Mouse (Mus musculus): ENCODE data around the gene Pfkfb2. TPM values are rescaled to one million over a fixed set of nuclear protein-coding genes. Genes with fewer than 3 reads are reported as not detected.

Pfkfb2 gene
- total and polyA plus RNA-seq, 3 experiments, result 13.6 to 13.9 TPM; not detected in 1

- TF ChIP-seq SMC3 (IDR thresholded peaks at IDR 0.05; ENCODE audit: low read depth, low read length), result no peak
- no peak for TF ChIP-seq CHD1 (IDR thresholded peaks at IDR 0.05; ENCODE audit: low read depth, low read length)
- TF ChIP-seq NELFE (IDR thresholded peaks at IDR 0.05; ENCODE audit: low read depth, low read length), result no peak
- no peak for TF ChIP-seq ETS1 (IDR thresholded peaks at IDR 0.05; ENCODE audit: low read depth, low read length)
- no peak for TF ChIP-seq RCOR1 (IDR thresholded peaks at IDR 0.05; ENCODE audit: low read depth, low read length)
- TF ChIP-seq RAD21 (IDR thresholded peaks at IDR 0.05; ENCODE audit: low read depth, low read length), result no peak
- H3K27ac ChIP-seq (ENCODE audit: control insufficient read depth, low read depth, low read length), result no peak overlapping the region
- no peak overlapping the region for H3K4me3 ChIP-seq (ENCODE audit: control insufficient read depth in 1 of 2, insufficient read depth in 1 of 2, low read depth in 2 of 2, low read length in 2 of 2)
- H3K9ac ChIP-seq (ENCODE audit: control insufficient read depth, low read depth, low read length, poor library complexity, severe bottlenecking), result no peak overlapping the region
- peaks cover 0 to 3% of the 10 kb centered on the region in 2 experiments; a peak in 1 of 4 replicates for H3K4me1 ChIP-seq (ENCODE audit: control insufficient read depth in 1 of 2, insufficient read depth in 2 of 2, low read length in 2 of 2)
- H3K9me3 ChIP-seq (replicated peaks; ENCODE audit: insufficient read depth, low read length), result no peaks in the 10 kb centered on the region
- no peak for DNase-seq (ENCODE audit: low read depth, low spot score)
- peaks cover 0 to 4% of the 10 kb centered on the region in 2 experiments; a peak in 2 of 4 replicates for H3K36me3 ChIP-seq (ENCODE audit: control insufficient read depth in 1 of 2, insufficient read depth in 2 of 2, low read length in 2 of 2)
- H3K27me3 ChIP-seq (ENCODE audit: control insufficient read depth in 1 of 2, insufficient read depth in 2 of 2, low read length in 2 of 2), result no peaks in the 10 kb centered on the region
- H3K79me2 ChIP-seq (ENCODE audit: control insufficient read depth, insufficient read depth, low read length, poor library complexity), result no peaks in the 10 kb centered on the region
Measured at GRCm38 (mm10) chr1:130703613-130704012, 25.4 kb downstream of the Pfkfb2 start.

- H3K4me3 ChIP-seq (ENCODE audit: control insufficient read depth in 1 of 2, insufficient read depth in 1 of 2, low read depth in 2 of 2, low read length in 2 of 2), result no peak overlapping the region
- no peak overlapping the region for H3K27ac ChIP-seq (ENCODE audit: control insufficient read depth, low read depth, low read length)
- peaks cover 0 to 3% of the 10 kb centered on the region in 2 experiments; a peak in 1 of 4 replicates for H3K4me1 ChIP-seq (ENCODE audit: control insufficient read depth in 1 of 2, insufficient read depth in 2 of 2, low read length in 2 of 2)
- no peak for DNase-seq (ENCODE audit: low read depth, low spot score)
- H3K27me3 ChIP-seq (ENCODE audit: control insufficient read depth in 1 of 2, insufficient read depth in 2 of 2, low read length in 2 of 2), result no peaks in the 10 kb centered on the region
- H3K79me2 ChIP-seq (ENCODE audit: control insufficient read depth, insufficient read depth, low read length, poor library complexity), result no peaks in the 10 kb centered on the region
- H3K9ac ChIP-seq (ENCODE audit: control insufficient read depth, low read depth, low read length, poor library complexity, severe bottlenecking), result no peak overlapping the region
- peaks cover 0 to 7% of the 10 kb centered on the region in 2 experiments; a peak in 2 of 4 replicates for H3K36me3 ChIP-seq (ENCODE audit: control insufficient read depth in 1 of 2, insufficient read depth in 2 of 2, low read length in 2 of 2)
- H3K9me3 ChIP-seq (replicated peaks; ENCODE audit: insufficient read depth, low read length), result no peaks in the 10 kb centered on the region
- no peak for TF ChIP-seq MAX (IDR thresholded peaks at IDR 0.05; ENCODE audit: low read length)
- TF ChIP-seq HCFC1 (IDR thresholded peaks at IDR 0.05; ENCODE audit: low read depth, low read length), result no peak
- TF ChIP-seq ZNF384 (IDR thresholded peaks at IDR 0.05; ENCODE audit: low read depth, low read length), result no peak
- TF ChIP-seq CHD2 (IDR thresholded peaks at IDR 0.05; ENCODE audit: low read length), result no peak
- TF ChIP-seq MYC (IDR thresholded peaks at IDR 0.05; ENCODE audit: low read depth, low read length), result no peak
- no peak for TF ChIP-seq E2F4 (IDR thresholded peaks at IDR 0.05; ENCODE audit: borderline replicate concordance, low read depth, low read length)
- TF ChIP-seq POLR2AphosphoS5 (IDR thresholded peaks at IDR 0.05; ENCODE audit: borderline replicate concordance, low read depth, low read length), result no peak
- TF ChIP-seq MYB (IDR thresholded peaks at IDR 0.05; ENCODE audit: low read depth, low read length), result no peak
- no peak for TF ChIP-seq ZMIZ1 (IDR thresholded peaks at IDR 0.05; ENCODE audit: low read depth, low read length)
- no peak for TF ChIP-seq RAD21 (IDR thresholded peaks at IDR 0.05; ENCODE audit: low read depth, low read length)
- no peak for TF ChIP-seq MAZ (IDR thresholded peaks at IDR 0.05; ENCODE audit: low read depth, low read length)
- no peak for TF ChIP-seq POLR2AphosphoS2 (IDR thresholded peaks at IDR 0.05; ENCODE audit: low read length)
- TF ChIP-seq KAT2A (conservative IDR thresholded peaks at IDR 0.05; ENCODE audit: low read depth, low read length), result no peak
- no peak for TF ChIP-seq RCOR1 (IDR thresholded peaks at IDR 0.05; ENCODE audit: low read depth, low read length)
- TF ChIP-seq MAFK (IDR thresholded peaks at IDR 0.05; ENCODE audit: borderline replicate concordance, low read depth, low read length), result no peak
Measured at GRCm38 (mm10) chr1:130701976-130702375, 27.1 kb downstream of the Pfkfb2 start.
